8 mouse cellular contexts compared by ENCODE assay signal in genomic region chr7:116307099-116307870, GRCm38 (mm10). TPM values are rescaled to one million over a fixed set of nuclear protein-coding genes. Genes with fewer than 3 reads are reported as not detected.
DNase-seq lines count a peak whose midpoint lies in the region; ATAC-seq and TF ChIP-seq lines count a peak whose summit lies in the region.

No protein-coding gene starts in this region.

- H3K4me1 ChIP-seq in MEL (ENCODE audit: control insufficient read depth in 1 of 2, insufficient read depth in 2 of 2, low read length in 2 of 2): 0 out of 4 replicates have a peak, but pooled peaks cover 0 to 7% of the 10 kb centered on the region in 2 experiments
- H3K4me1 ChIP-seq in heart, embryonic 13.5 days: peaks cover 30% of the 10 kb centered on the region
- peaks cover 12% of the 10 kb centered on the region for H3K4me1 ChIP-seq in kidney, embryonic 16.5 days (ENCODE audit: insufficient read depth, low read length)
- H3K4me1 ChIP-seq in lung, adult 2 months (ENCODE audit: control insufficient read depth, insufficient read depth, low read length): peaks cover 8% of the 10 kb centered on the region

- no peaks in the 10 kb centered on the region for H3K9me3 ChIP-seq in MEL (replicated peaks; ENCODE audit: insufficient read depth, low read length)
- no peaks in the 10 kb centered on the region for H3K9me3 ChIP-seq in heart, embryonic 13.5 days
- no peaks in the 10 kb centered on the region for H3K9me3 ChIP-seq in kidney, embryonic 16.5 days (ENCODE audit: low read length)

- H3K4me2 ChIP-seq in heart, embryonic 13.5 days: peak overlapping the region; percentile 98
- peak overlapping the region; percentile 97 for H3K4me2 ChIP-seq in kidney, embryonic 16.5 days (replicated peaks; ENCODE audit: low read depth, low read length)

- no peak for TF ChIP-seq CTCF in MEL (IDR thresholded peaks at IDR 0.05 in 2 of 3, conservative IDR thresholded peaks at IDR 0.05 in 1 of 3; ENCODE audit: control insufficient read depth in 1 of 3, insufficient read depth in 1 of 3, low read depth in 2 of 3, low read length in 3 of 3, poor library complexity in 1 of 3, severe bottlenecking in 1 of 3)
- no peak for TF ChIP-seq CTCF in lung, adult 2 months (IDR thresholded peaks at IDR 0.05; ENCODE audit: insufficient read depth, low read length)

- no peaks in the 10 kb centered on the region for H3K27me3 ChIP-seq in MEL (ENCODE audit: control insufficient read depth in 1 of 2, insufficient read depth in 2 of 2, low read length in 2 of 2)
- H3K27me3 ChIP-seq in heart, embryonic 13.5 days (replicated peaks): peaks cover 25% of the 10 kb centered on the region
- H3K27me3 ChIP-seq in kidney, embryonic 16.5 days (ENCODE audit: insufficient read depth, low read length): peaks cover 10% of the 10 kb centered on the region; the same call in 1 of the 2 replicates

- WGBS in heart, embryonic 13.5 days: under 1% methylated on average over 63 of the region's 63 CpGs
- under 1% methylated on average over 63 of the region's 63 CpGs for WGBS in kidney, embryonic 16.5 days
- under 1% methylated on average over 59 of the region's 63 CpGs for WGBS in lung, adult 2 months

- 0 out of 4 replicates have a peak, but pooled peaks cover 0 to 2% of the 10 kb centered on the region in 2 experiments for H3K36me3 ChIP-seq in MEL (ENCODE audit: control insufficient read depth in 1 of 2, insufficient read depth in 2 of 2, low read length in 2 of 2)
- H3K36me3 ChIP-seq in heart, embryonic 13.5 days: no peaks in the 10 kb centered on the region
- H3K36me3 ChIP-seq in kidney, embryonic 16.5 days (ENCODE audit: insufficient read depth, low read length): no peaks in the 10 kb centered on the region

- TF ChIP-seq POLR2A in MEL (IDR thresholded peaks at IDR 0.05; ENCODE audit: control insufficient read depth in 1 of 2, insufficient read depth in 1 of 2, low read depth in 1 of 2, low read length in 2 of 2, poor library complexity in 1 of 2): peak in 1 of 2 experiments; percentile 41; a peak in 1 of 4 replicates
- TF ChIP-seq POLR2A in lung, adult 2 months (IDR thresholded peaks at IDR 0.05; ENCODE audit: borderline replicate concordance, extremely low read depth, low read depth, low read length): no peak

- H3K9ac ChIP-seq in MEL (ENCODE audit: control insufficient read depth, low read depth, low read length, poor library complexity, severe bottlenecking): peak overlapping the region; percentile 84
- peak overlapping the region; percentile 81 for H3K9ac ChIP-seq in heart, embryonic 13.5 days
- H3K9ac ChIP-seq in kidney, embryonic 16.5 days (replicated peaks; ENCODE audit: low read length): peak overlapping the region; percentile 68

- TF ChIP-seq RAD21 in MEL (IDR thresholded peaks at IDR 0.05; ENCODE audit: low read depth, low read length): no peak

- peak; percentile 69 for ATAC-seq in heart, embryonic 13.5 days (ENCODE audit: extremely low read depth, insufficient number of reproducible peaks, low FRiP score, low TSS enrichment)
- ATAC-seq in kidney, embryonic 16.5 days (ENCODE audit: low FRiP score, low TSS enrichment): peak; percentile 83

- peak; percentile 78 for DNase-seq in MEL (ENCODE audit: low read depth, low spot score)
- DNase-seq in brain, adult 2 months (ENCODE audit: low read depth, low spot score): peak; percentile 39
- DNase-seq in fat pad, adult 2 months (ENCODE audit: extremely low read depth, low read depth, low spot score): peak; percentile 23
- DNase-seq in lung, adult 2 months: peak; percentile 66
- peak; percentile 43 for DNase-seq in ovary, postnatal 10 days (ENCODE audit: low spot score)
- peak; percentile 72 to 80 for DNase-seq in urinary bladder, postnatal 4 days (ENCODE audit: low spot score in 2 of 2)

- TF ChIP-seq EP300 in MEL (IDR thresholded peaks at IDR 0.05; ENCODE audit: low read depth in 1 of 2, low read length in 2 of 2): no peak

- H3K79me2 ChIP-seq in MEL (ENCODE audit: control insufficient read depth, insufficient read depth, low read length, poor library complexity): peaks cover 4% of the 10 kb centered on the region; the same call in 1 of the 2 replicates

- H3K4me3 ChIP-seq in MEL (ENCODE audit: control insufficient read depth in 1 of 2, insufficient read depth in 1 of 2, low read depth in 2 of 2, low read length in 2 of 2): peak overlapping the region; percentile 89 to 97
- H3K4me3 ChIP-seq in heart, embryonic 13.5 days: peak overlapping the region; percentile 85
- H3K4me3 ChIP-seq in kidney, embryonic 16.5 days (ENCODE audit: low read length): peak overlapping the region; percentile 78
- peak overlapping the region; percentile 73 for H3K4me3 ChIP-seq in lung, adult 2 months (replicated peaks; ENCODE audit: extremely low read depth, low read depth, low read length)

- no peak overlapping the region for H3K27ac ChIP-seq in MEL (ENCODE audit: control insufficient read depth, low read depth, low read length)
- peak overlapping the region; percentile 68 for H3K27ac ChIP-seq in heart, embryonic 13.5 days (replicated peaks)
- H3K27ac ChIP-seq in kidney, embryonic 16.5 days (ENCODE audit: low read length): peak overlapping the region; percentile 86

TF ChIP-seq in MEL, 35 proteins besides CTCF, POLR2A, EP300 and RAD21:
- TF ChIP-seq JUND (IDR thresholded peaks at IDR 0.05; ENCODE audit: low read depth, low read length): no peak
- TF ChIP-seq MEF2A (IDR thresholded peaks at IDR 0.05; ENCODE audit: extremely low read depth, insufficient replicate concordance, low read depth, low read length, poor library complexity, severe bottlenecking): no peak
TF ChIP-seq in MEL: peak in this region for 0.

RNA-seq across cellular contexts. Expression of gene Plekha7, which starts 0.9 kb away (rescaled TPM):
- 4.4 and 4.9 TPM in 2 replicates for total RNA-seq in MEL (2012; rRNA removed)
- 10 to 100 TPM in 1 of 2 experiments, not detected in 1; 14.5 TPM for polyA plus RNA-seq in MEL (2012; ENCODE audit: insufficient read depth in 1 of 2, insufficient read length in 2 of 2, low read depth in 1 of 2, low replicate concordance in 2 of 2, missing spikeins in 1 of 2)
- 38.4 and 41.7 TPM in 2 replicates for polyA plus RNA-seq in heart, embryonic 13.5 days (2015; fragmentation: Nextera tagmentation; extraction: Ambion mirVana)
- polyA plus RNA-seq in kidney, embryonic 16.5 days (2015; fragmentation: Nextera tagmentation; extraction: Ambion mirVana): 13.1 and 13.8 TPM in 2 replicates
- polyA plus RNA-seq in lung, adult 2 months (2012; rRNA removed): 9.4 and 10.0 TPM in 2 replicates

RNA-seq across cellular contexts. Expression of gene Rps13, which starts 26.7 kb away (rescaled TPM):
- total RNA-seq in MEL (2012; rRNA removed): 1,903 and 1,952 TPM in 2 replicates
- polyA plus RNA-seq in MEL (2012; ENCODE audit: insufficient read depth in 1 of 2, insufficient read length in 2 of 2, low read depth in 1 of 2, low replicate concordance in 2 of 2, missing spikeins in 1 of 2): 100 to 1,000 TPM in 1 of 2 experiments, not detected in 1; 388 TPM
- 604 and 625 TPM in 2 replicates for polyA plus RNA-seq in heart, embryonic 13.5 days (2015; fragmentation: Nextera tagmentation; extraction: Ambion mirVana)
- 644 and 729 TPM in 2 replicates for polyA plus RNA-seq in kidney, embryonic 16.5 days (2015; fragmentation: Nextera tagmentation; extraction: Ambion mirVana)
- polyA plus RNA-seq in lung, adult 2 months (2012; rRNA removed): 82.3 and 118 TPM in 2 replicates

Comparison
In these comparisons a context has a peak if more than half of its experiments do, and no peak if none do; other contexts are left out.
1. DNase-seq: peak in every context shown above with its lines; median percentile 78 in MEL; 76 in urinary bladder, postnatal 4 days; 66 in lung, adult 2 months; 43 in ovary, postnatal 10 days; 39 in brain, adult 2 months; 23 in fat pad, adult 2 months.